Mouse (Mus musculus) embryo, embryonic 10 days (tissue): Measurements from ENCODE around the gene Dnajc2.
"Not testable (repeated sequence)": the region's sequence is repeated elsewhere in the genome, so short reads cannot be mapped to it uniquely, and the experiment has no call there.

Source experiments
- DNase-seq: peaks from one replicate; pipeline ENCODE4 v3.0.0-alpha.2; 2015; ENCODE audit warnings: low spot score

Dnajc2 gene

GRCm38 (mm10) chr5:21743606-21744005, 41.4 kb downstream of the Dnajc2 start:
- no peak for DNase-seq

- no peak for DNase-seq
Measured at GRCm38 (mm10) chr5:21739881-21740280, 45.2 kb downstream of the Dnajc2 start.

DNA sequence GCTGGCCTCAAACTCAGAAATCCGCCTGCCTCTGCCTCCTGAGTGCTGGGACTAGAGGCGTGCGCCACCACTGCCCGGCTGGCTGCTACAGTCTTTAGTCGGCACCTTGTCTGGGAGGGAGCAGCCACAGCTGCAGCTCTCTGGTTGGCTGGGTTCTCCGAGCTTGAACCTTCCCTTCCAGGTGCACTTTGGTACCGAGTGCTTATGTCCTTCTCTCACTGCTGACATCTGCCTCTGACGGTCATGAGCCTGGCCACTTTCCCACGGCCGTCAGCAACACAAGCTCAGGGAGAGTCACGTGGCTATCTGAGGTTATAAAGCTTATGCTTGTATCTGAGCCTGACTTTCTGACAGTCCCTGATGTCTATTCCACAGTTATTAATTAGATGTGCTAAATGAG, 45.9 kb downstream of the Dnajc2 start:
- DNase-seq, result no peak

DNA sequence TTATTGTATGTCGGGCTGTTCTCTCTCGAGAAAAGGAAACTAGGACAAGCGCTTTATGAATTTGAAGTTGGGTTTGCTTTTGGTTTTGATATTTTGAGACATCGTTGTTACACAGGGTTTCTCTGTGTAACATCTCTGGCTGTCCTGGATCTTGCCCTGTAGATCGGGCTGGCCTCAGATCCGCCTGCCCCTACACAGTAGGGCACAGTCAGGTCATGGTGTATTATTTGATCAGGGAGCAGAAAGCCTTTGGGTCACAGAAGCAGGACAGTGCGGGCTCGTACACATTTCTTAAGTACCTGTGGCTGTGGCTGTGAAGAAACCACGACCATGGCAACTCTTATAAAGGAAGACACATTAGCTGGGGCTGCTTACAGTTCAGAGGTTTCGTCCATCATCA, 47.4 kb downstream of the Dnajc2 start:
- DNase-seq, result no peak

- peak; percentile 91 for DNase-seq
Measured at GRCm38 (mm10) chr5:21736956-21737585, 48.0 kb downstream of the Dnajc2 start, which contains the start of gene Pmpcb. Gene Pmpcb (plus strand): TSS chr5:21737141.

DNA sequence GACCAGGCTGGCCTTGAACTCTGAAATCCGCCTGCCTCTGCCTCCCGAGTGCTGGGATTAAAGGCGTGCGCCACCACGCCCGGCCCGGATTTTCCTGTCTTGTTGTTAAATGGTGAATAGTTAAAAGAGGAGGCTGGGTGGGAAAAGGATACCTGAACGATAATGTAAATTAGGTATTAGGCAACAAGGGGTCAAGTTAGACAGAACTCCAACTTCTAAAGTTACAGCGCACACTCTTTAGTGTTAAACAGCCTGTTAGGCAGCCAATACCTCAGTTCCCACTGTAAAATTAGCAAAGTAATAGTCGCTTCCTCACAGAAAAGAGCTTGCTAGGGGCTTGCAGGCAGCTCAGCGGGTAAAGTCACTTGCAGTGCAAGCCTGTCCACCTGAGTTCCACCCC, 49.0 kb downstream of the Dnajc2 start:
- no peak for DNase-seq

- peak; percentile 82 for DNase-seq
Measured at GRCm38 (mm10) chr5:21735584-21735983, 49.5 kb downstream of the Dnajc2 start.

- no peak for DNase-seq
Measured at GRCm38 (mm10) chr5:21735100-21735499, 50.0 kb downstream of the Dnajc2 start.

GRCm38 (mm10) chr5:21732930-21733329, 52.1 kb downstream of the Dnajc2 start:
- peak; percentile 86 for DNase-seq

- DNase-seq, result no peak
Measured at GRCm38 (mm10) chr5:21732177-21732911, 52.7 kb downstream of the Dnajc2 start.

GRCm38 (mm10) chr5:21729107-21729506, 55.9 kb downstream of the Dnajc2 start:
- no peak for DNase-seq

DNA sequence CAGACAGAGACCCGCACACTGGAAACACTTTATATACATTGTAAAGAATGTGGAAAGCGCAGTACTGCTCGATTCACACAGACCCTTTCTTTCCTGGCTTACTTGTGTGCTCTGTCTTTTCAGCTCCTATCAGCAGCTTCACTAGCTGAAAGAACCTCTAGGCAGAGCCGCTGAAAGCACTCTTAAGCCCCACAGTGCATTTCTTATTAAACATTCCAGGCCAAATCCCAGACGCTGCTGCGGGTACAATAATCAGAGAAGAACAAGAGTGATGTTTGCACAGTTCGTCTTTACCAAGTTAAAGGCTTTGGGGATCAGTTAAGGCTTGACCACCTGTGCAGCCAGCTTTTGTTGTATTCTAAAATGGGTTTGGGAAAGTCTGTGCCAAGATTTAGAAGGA, 60.2 kb downstream of the Dnajc2 start:
- peak; percentile 18 for DNase-seq

DNA sequence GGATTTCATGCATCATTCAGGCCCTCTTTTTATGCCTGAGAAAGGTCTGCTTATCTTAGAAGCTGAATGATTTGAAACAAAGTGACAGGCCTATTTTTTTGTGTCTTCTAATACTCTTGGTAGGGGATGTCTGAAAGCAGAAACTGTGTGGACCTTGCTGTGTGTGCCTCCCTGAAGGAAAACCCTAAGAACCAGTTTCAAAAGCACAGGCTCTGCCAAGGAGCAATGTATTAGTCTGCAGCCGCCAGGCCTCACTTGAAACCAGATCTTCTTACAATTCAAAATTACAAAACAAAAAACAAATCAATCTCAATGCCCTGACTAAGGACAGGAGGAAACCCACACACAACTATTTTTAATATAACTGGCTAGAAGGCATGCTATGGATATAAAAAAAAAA, 60.6 kb downstream of the Dnajc2 start:
- DNase-seq, result no peak

DNA sequence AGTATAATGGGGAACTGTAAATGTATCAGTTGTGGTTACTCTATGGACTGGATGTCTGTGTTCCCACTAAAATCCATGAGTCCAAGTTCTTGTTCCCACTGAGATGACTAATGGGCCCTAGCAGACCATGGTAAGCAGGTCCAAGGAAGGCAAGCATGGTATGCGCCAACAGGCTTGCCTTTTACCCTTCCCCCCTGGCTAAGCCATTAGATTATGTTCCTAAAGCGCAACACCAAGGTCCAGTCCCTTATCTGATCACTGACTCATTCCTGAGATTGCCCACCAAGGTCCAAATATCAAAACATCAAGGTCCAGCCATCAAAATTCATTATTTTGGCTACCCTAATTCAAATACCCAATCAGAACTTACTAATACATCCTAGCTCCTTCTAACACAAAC, 65.8 kb downstream of the Dnajc2 start:
- DNase-seq, result no peak

- no peak for DNase-seq
Measured at GRCm38 (mm10) chr5:21718546-21718945, 66.5 kb downstream of the Dnajc2 start.

- no peak for DNase-seq
Measured at GRCm38 (mm10) chr5:21717165-21717715, 67.8 kb downstream of the Dnajc2 start.

GRCm38 (mm10) chr5:21714447-21714846, 70.6 kb downstream of the Dnajc2 start:
- DNase-seq, result no peak

GRCm38 (mm10) chr5:21712127-21712715, 72.8 kb downstream of the Dnajc2 start:
- DNase-seq, result no peak

GRCm38 (mm10) chr5:21708011-21708410, 77.0 kb downstream of the Dnajc2 start:
- DNase-seq, result not testable (repeated sequence)
